Mouse (Mus musculus) hindbrain, embryonic 15.5 days (tissue): ENCODE data around the gene Zfp784. TPM values are rescaled to one million over a fixed set of nuclear protein-coding genes. Genes with fewer than 3 reads are reported as not detected.
"Not testable (repeated sequence)": the region's sequence is repeated elsewhere in the genome, so short reads cannot be mapped to it uniquely, and the experiment has no call there.

ENCODE experiments used
- ATAC-seq: fragments of 200-750 bp; cut with Nextera tagmentation; 2 replicates; pipeline ENCODE4 v1.8.0; 2017; ENCODE audit warnings: low read depth, moderate number of reproducible peaks, moderate TSS enrichment; ENCODE audit not compliant: low FRiP score
- H3K27ac ChIP-seq: fragments of 300-500 bp; sonication (generic); replicated peaks from 2 replicates; pipeline ENCODE4 v1.5.1; 2015; ENCODE audit warnings: mild to moderate bottlenecking, inconsistent platforms
- H3K27me3 ChIP-seq: fragments of 300-500 bp; sonication (generic); 2 replicates; pipeline ENCODE4 v1.6.1; 2015; ENCODE audit warnings: control low read depth, inconsistent platforms
- H3K36me3 ChIP-seq: fragments of 300-500 bp; sonication (generic); 2 replicates; pipeline ENCODE4 v1.6.1; 2015; ENCODE audit warnings: control low read depth, inconsistent platforms
- H3K4me1 ChIP-seq: fragments of 300-500 bp; sonication (generic); replicated peaks from 2 replicates; pipeline ENCODE4 v1.6.1; 2015; ENCODE audit warnings: control low read depth, inconsistent platforms
- H3K4me2 ChIP-seq: fragments of 300-500 bp; sonication (generic); 2 replicates; pipeline ENCODE4 v1.6.1; 2015; ENCODE audit warnings: moderate library complexity, mild to moderate bottlenecking, inconsistent platforms
- H3K4me3 ChIP-seq: fragments of 300-500 bp; sonication (generic); 2 replicates; pipeline ENCODE4 v1.5.1; 2015; ENCODE audit warnings: mild to moderate bottlenecking, inconsistent platforms
- H3K9ac ChIP-seq: fragments of 300-500 bp; sonication (generic); 2 replicates; pipeline ENCODE4 v1.6.1; 2015; ENCODE audit warnings: inconsistent platforms
- H3K9me3 ChIP-seq: fragments of 300-500 bp; sonication (generic); 2 replicates; pipeline ENCODE4 v1.6.1; 2016; ENCODE audit warnings: control low read depth, inconsistent platforms
- WGBS: fragments of 180-500 bp; shearing (Covaris S2); methylation state at CpG from one replicate; pipeline ENCODE4 v1.1.7; 2015; 5-methylcytosine and 5-hydroxymethylcytosine counted together
- polyA plus RNA-seq: library from polyadenylated mRNA; unstranded; fragments of >200 nt; fragmentation: Nextera tagmentation; extraction: Ambion mirVana; gene quantifications from 2 replicates; pipeline ENCODE4 v1.2.1, GENCODE M21; 2015

Zfp784 gene
- polyA plus RNA-seq = 7.8 and 9.3 TPM in 2 replicates

GRCm38 (mm10) chr7:5038109-5038732 is at the start of gene Zfp784:
Gene Zfp784, minus strand, starts transcription at chr7:5038446.
- WGBS = 0% methylated on average over 48 of the region's 48 CpGs
- no peaks in the 10 kb centered on the region for H3K9me3 ChIP-seq
- H3K27ac ChIP-seq = peak within 1 kb of the TSS; percentile 98
- peak within 1 kb of the TSS; percentile 58 for H3K4me2 ChIP-seq
- H3K4me3 ChIP-seq = peak within 1 kb of the TSS; percentile 68
- ATAC-seq = peak; percentile 96
- no peaks in the 10 kb centered on the region for H3K27me3 ChIP-seq
- H3K36me3 ChIP-seq = peaks cover 24% of the 10 kb centered on the region
- peak within 1 kb of the TSS; percentile 82 for H3K9ac ChIP-seq
- H3K4me1 ChIP-seq = peaks cover 21% of the 10 kb centered on the region

GRCm38 (mm10) chr7:5087886-5088285 is 49.6 kb upstream of the Zfp784 start:
- no peak for ATAC-seq

GRCm38 (mm10) chr7:5086921-5087440 is 48.7 kb upstream of the Zfp784 start:
- Histone ChIP-seq H3K27me3 (no peaks in the 10 kb centered on the region), H3K4me2 (no peak overlapping the region), H3K36me3 (peaks cover 15% of the 10 kb centered on the region), H3K4me3 (no peak overlapping the region), H3K9me3 (no peaks in the 10 kb centered on the region), H3K4me1 (peaks cover 21% of the 10 kb centered on the region), H3K9ac (no peak overlapping the region), H3K27ac (no peak overlapping the region)
- 78% methylated on average over 5 of the region's 5 CpGs for WGBS
- ATAC-seq = no peak

More at GRCm38 (mm10) chr7:5087886-5088285, 49.6 kb upstream of the Zfp784 start:
- WGBS = 88% methylated on average over 4 of the region's 4 CpGs
- Histone ChIP-seq H3K4me1 (peaks cover 14% of the 10 kb centered on the region), H3K4me2 (no peak overlapping the region), H3K27me3 (no peaks in the 10 kb centered on the region), H3K4me3 (no peak overlapping the region), H3K9me3 (no peaks in the 10 kb centered on the region), H3K36me3 (peaks cover 18% of the 10 kb centered on the region), H3K9ac (no peak overlapping the region), H3K27ac (no peak overlapping the region)

- Histone ChIP-seq H3K36me3 (peaks cover 11% of the 10 kb centered on the region), H3K4me1 (peaks cover 36% of the 10 kb centered on the region), H3K9me3 (no peaks in the 10 kb centered on the region), H3K27me3 (no peaks in the 10 kb centered on the region), H3K4me3 (no peak overlapping the region), H3K9ac (no peak overlapping the region), H3K27ac (no peak overlapping the region), H3K4me2 (no peak overlapping the region)
- ATAC-seq = no peak
- WGBS = 95% methylated on average over 1 of the region's 1 CpGs
Observed at GRCm38 (mm10) chr7:5085512-5085911, 47.3 kb upstream of the Zfp784 start.

DNA sequence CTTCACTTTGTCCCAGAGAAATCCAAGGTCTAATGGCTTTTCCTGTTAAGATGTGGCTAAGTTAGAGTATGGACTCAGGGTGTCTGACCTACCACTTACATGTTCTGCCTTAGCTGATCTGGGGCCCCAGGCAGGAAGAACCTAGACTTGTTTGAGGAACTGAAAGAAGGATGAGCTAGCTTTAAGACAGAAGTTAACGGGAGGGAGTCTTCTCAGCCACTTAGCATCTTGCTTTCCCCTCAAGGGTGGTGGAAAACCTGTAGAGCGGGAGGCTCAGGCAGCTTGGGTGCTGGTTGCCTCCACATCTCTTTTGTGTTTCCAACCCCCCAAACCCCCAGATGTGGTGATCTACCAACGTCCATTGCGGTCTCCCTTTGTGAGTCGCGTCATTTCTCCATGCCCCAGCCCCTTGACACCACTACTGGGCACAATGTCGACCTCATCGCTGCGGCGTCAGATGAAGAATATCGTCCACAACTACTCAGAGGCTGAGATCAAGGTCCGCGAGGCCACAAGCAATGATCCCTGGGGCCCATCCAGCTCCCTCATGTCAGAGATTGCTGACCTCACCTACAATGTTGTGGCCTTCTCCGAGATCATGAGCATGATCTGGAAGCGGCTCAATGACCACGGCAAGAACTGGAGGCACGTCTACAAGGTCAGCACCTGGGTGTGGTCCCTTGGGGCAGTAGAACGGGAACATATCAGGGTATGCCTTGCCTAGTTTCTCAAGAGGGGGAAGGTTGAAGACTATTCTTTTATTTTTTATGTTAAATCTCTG is 45.3 kb upstream of the Zfp784 start:
- 94% methylated on average over 18 of the region's 18 CpGs for WGBS
- Histone ChIP-seq H3K9ac (no peak overlapping the region), H3K27ac (no peak overlapping the region), H3K4me1 (peaks cover 36% of the 10 kb centered on the region), H3K27me3 (no peaks in the 10 kb centered on the region), H3K9me3 (no peaks in the 10 kb centered on the region), H3K36me3 (peaks cover 11% of the 10 kb centered on the region), H3K4me3 (no peak overlapping the region), H3K4me2 (no peak overlapping the region)
- ATAC-seq = no peak

- H3K27ac ChIP-seq = no peak overlapping the region
- peaks cover 36% of the 10 kb centered on the region for H3K4me1 ChIP-seq
- ATAC-seq = no peak
- H3K4me2 ChIP-seq = peak overlapping the region; percentile 86
- no peaks in the 10 kb centered on the region for H3K9me3 ChIP-seq
- WGBS = 96% methylated on average over 2 of the region's 2 CpGs
- H3K36me3 ChIP-seq = peaks cover 23% of the 10 kb centered on the region
- no peaks in the 10 kb centered on the region for H3K27me3 ChIP-seq
- no peak overlapping the region for H3K4me3 ChIP-seq
- no peak overlapping the region for H3K9ac ChIP-seq
Observed at GRCm38 (mm10) chr7:5081939-5082338, 43.7 kb upstream of the Zfp784 start.

- Histone ChIP-seq H3K27ac (no peak overlapping the region), H3K4me2 (peak overlapping the region; percentile 86), H3K27me3 (no peaks in the 10 kb centered on the region), H3K4me3 (peak overlapping the region; percentile 100), H3K9me3 (no peaks in the 10 kb centered on the region), H3K9ac (peak overlapping the region; percentile 100), H3K4me1 (peaks cover 36% of the 10 kb centered on the region), H3K36me3 (peaks cover 30% of the 10 kb centered on the region)
- 78% methylated on average over 6 of the region's 6 CpGs for WGBS
- ATAC-seq = no peak
Observed at GRCm38 (mm10) chr7:5081241-5081640, 43.0 kb upstream of the Zfp784 start.

DNA sequence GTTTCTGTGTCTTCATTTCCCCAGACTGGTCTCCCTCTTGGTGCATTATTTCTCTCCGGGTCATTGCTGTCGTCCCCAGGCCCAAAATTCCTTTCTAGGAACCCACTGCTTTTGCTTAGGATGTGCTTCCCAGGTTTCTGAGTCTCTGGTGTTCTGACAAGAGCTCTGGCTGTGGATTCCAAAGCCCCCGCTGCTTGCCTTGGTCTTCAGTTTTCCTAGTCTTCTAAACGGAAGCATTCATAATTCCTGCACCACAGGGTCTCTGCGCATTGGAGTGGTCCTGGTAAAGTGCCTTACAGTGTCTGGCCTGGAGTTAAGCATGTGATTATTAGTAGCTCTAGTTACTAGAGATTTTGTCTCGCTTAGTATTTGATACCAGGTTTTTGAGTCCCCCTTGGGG is 42.6 kb upstream of the Zfp784 start:
- no peak for ATAC-seq
- Histone ChIP-seq H3K36me3 (peaks cover 33% of the 10 kb centered on the region), H3K9ac (peak overlapping the region; percentile 100), H3K27ac (peak overlapping the region; percentile 93), H3K4me3 (peak overlapping the region; percentile 100), H3K4me1 (peaks cover 36% of the 10 kb centered on the region), H3K9me3 (no peaks in the 10 kb centered on the region), H3K27me3 (no peaks in the 10 kb centered on the region), H3K4me2 (peak overlapping the region; percentile 86)
- 15% methylated on average over 6 of the region's 6 CpGs for WGBS

DNA sequence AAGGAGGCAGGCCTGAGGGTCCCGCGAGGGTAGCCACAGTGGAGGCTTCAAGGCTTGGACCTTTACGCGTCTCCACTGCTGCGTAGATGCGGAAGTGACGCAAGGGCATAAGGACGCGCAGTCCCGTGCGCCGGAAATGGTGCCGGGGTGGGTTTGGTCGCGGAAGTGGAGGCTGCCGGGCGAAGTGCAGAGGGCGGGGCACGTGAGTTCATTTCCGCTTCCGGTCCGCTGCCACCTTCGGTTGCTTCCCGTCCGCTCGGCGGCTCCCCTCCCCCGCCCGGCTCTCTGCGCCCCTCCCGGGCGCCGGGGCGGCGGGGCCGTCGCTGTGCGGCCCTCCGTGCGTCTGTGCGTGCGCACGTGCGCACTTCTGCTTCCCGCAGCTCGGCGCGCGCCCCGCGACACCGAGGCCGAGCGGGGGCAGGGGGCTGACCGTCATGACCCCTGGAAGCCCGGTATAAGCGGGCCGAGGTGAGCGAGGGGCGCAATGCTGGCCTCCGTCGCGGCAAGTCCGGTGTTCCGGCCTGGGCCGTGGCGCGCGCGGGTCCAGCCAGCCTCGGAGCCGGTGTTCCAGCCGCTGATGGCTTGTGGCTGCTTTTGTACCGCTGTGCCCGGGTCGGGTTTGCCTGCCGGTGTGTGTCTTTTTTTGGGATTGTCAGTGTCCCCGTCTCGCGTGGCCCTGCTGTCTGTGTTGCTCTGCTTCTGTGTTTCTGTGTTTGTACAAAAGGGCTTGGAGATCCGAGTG is 41.9 kb upstream of the Zfp784 start, which contains the start of gene Epn1:
Gene Epn1 (plus strand): TSS at position 226 of the 742 bp plus-strand sequence.
- Histone ChIP-seq H3K36me3 (peaks cover 37% of the 10 kb centered on the region), H3K27ac (peak within 1 kb of the TSS; percentile 93), H3K4me1 (peaks cover 36% of the 10 kb centered on the region), H3K9ac (peak within 1 kb of the TSS; percentile 100), H3K27me3 (no peaks in the 10 kb centered on the region), H3K9me3 (no peaks in the 10 kb centered on the region), H3K4me3 (peak within 1 kb of the TSS; percentile 100), H3K4me2 (peak within 1 kb of the TSS; percentile 86)
- ATAC-seq = peak; percentile 97
- under 1% methylated on average over 81 of the region's 81 CpGs for WGBS

DNA sequence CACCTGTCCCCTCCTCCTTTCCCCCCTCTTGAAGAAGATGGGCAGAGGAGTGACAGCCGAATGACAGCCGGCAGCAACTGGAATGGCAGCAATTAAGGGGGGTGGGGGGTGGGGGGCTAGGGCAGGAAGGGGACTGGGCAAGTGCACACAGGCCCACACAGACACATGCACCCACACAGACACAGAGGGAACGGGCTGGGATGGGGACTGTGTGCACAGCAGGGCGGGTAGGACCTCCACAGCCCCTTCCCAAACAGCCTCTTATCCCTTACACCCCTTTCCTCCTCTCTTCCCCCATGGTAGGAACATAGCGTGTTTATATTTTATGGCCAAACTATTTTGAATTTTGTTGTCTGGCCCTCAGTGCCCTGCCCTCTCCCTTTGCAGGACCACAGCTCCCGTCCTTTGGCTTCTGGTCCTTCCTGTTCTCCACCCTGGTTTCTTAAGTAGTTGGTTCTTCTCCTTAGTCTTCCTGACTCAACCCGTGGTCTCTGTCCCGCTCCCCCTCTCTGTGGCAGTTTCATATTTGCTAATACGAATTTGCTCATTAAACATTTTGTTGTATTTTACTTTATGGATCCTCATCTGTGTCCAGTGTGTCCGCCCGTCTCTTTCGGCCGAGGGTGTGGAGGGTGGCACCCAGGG is 41.2 kb upstream of the Zfp784 start:
- Histone ChIP-seq H3K4me3 (peak overlapping the region; percentile 100), H3K9ac (0 out of 2 replicates have a peak overlapping the region, but pooled peaks have one; percentile 100), H3K4me1 (peaks cover 31% of the 10 kb centered on the region), H3K4me2 (peak overlapping the region; percentile 86), H3K27ac (peak overlapping the region; percentile 93), H3K36me3 (peaks cover 38% of the 10 kb centered on the region)
- 50% methylated on average over 9 of the region's 13 CpGs for WGBS
- peak; percentile 33; the same call in 1 of the 2 replicates for ATAC-seq
- not testable (repeated sequence) for H3K9me3 ChIP-seq, H3K27me3 ChIP-seq

GRCm38 (mm10) chr7:5076931-5077330 is 38.7 kb upstream of the Zfp784 start:
- Histone ChIP-seq H3K4me2 (no peak overlapping the region), H3K4me1 (peaks cover 14% of the 10 kb centered on the region), H3K9me3 (no peaks in the 10 kb centered on the region), H3K27ac (no peak overlapping the region), H3K9ac (no peak overlapping the region), H3K4me3 (no peak overlapping the region), H3K27me3 (no peaks in the 10 kb centered on the region), H3K36me3 (peaks cover 63% of the 10 kb centered on the region)
- ATAC-seq = no peak
- WGBS = 93% methylated on average over 2 of the region's 2 CpGs
